Mouse (Mus musculus): ENCODE measurements around the gene Bscl2.

The Bscl2 gene

DNA sequence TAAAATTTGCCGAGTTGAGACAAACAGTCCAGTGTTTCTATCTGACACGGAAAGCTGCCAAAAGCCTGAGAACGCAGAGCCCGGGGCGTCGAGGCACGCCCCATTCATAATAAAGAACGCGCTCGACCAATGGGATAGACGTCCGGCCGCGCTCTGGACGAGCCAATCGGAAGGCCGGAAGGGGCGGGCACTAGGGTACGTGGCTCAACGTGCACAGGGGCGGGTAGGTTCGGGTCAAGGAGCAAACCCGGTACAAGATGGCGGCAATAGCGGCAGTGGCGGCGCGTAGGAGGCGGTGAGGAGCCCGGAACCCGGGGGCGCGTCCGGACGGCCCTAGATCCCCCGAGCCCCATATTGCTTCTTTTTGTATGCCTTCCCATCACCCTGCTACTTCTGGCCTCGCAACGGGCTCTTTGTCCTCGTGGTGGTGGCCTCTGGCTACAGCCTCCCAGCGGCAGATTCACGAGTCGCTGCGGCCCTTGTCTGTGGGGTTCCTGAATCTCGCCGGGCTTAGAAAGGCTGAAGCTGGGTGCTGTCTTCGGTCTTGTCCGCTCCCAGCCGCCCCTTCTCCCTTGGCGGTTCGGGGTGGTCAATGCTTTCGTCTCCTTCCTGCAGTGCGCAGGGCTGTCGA is 60.7 kb downstream of the Bscl2 start, which contains the start of gene Ganab:
Ganab (plus strand) TSS at position 207 of the 631 bp plus-strand sequence.
- in situ Hi-C loops (cut with MboI, MseI) = loop anchor here (5.0 kb wide), 2 partner anchors 81 to 171 kb away; partner anchors contain the start of gene Ttc9c

Data from T-helper 1 cell (primary cell).